Mouse (Mus musculus): Measurements from ENCODE around the gene Shoc2.
"Not testable (repeated sequence)": the region's sequence is repeated elsewhere in the genome, so short reads cannot be mapped to it uniquely, and the experiment has no call there.

Gene Shoc2

GRCm38 (mm10) chr19:53902739-53903487, 41.2 kb upstream of the Shoc2 start:
- Histone ChIP-seq H3K4me1 (replicated peaks; ENCODE audit: low read depth, low read length) (peaks cover 12% of the 10 kb centered on the region), H3K36me3 (ENCODE audit: insufficient read depth, low read length) (no peaks in the 10 kb centered on the region), H3K27me3 (ENCODE audit: insufficient read depth, low read length) (peaks cover 24% of the 10 kb centered on the region), H3K9me3 (ENCODE audit: low read length) (no peaks in the 10 kb centered on the region), H3K4me3 (replicated peaks; ENCODE audit: low read length) (peak overlapping the region; percentile 90)
- TF ChIP-seq NANOG (IDR thresholded peaks at IDR 0.05; ENCODE audit: borderline replicate concordance, low read length) = no peak

GRCm38 (mm10) chr19:53903507-53904321, 40.4 kb upstream of the Shoc2 start:
- Histone ChIP-seq H3K27me3 (ENCODE audit: insufficient read depth, low read length) (peaks cover 24% of the 10 kb centered on the region), H3K4me1 (replicated peaks; ENCODE audit: low read depth, low read length) (peaks cover 12% of the 10 kb centered on the region), H3K36me3 (ENCODE audit: insufficient read depth, low read length) (no peaks in the 10 kb centered on the region), H3K9me3 (ENCODE audit: low read length) (no peaks in the 10 kb centered on the region), H3K4me3 (replicated peaks; ENCODE audit: low read length) (peak overlapping the region; percentile 90)
- TF ChIP-seq POU5F1 (IDR thresholded peaks at IDR 0.05; ENCODE audit: borderline replicate concordance, low read length) (no peak), CTCF (conservative IDR thresholded peaks at IDR 0.05; ENCODE audit: low read length) (no peak), NANOG (IDR thresholded peaks at IDR 0.05; ENCODE audit: borderline replicate concordance, low read length) (no peak)

DNA sequence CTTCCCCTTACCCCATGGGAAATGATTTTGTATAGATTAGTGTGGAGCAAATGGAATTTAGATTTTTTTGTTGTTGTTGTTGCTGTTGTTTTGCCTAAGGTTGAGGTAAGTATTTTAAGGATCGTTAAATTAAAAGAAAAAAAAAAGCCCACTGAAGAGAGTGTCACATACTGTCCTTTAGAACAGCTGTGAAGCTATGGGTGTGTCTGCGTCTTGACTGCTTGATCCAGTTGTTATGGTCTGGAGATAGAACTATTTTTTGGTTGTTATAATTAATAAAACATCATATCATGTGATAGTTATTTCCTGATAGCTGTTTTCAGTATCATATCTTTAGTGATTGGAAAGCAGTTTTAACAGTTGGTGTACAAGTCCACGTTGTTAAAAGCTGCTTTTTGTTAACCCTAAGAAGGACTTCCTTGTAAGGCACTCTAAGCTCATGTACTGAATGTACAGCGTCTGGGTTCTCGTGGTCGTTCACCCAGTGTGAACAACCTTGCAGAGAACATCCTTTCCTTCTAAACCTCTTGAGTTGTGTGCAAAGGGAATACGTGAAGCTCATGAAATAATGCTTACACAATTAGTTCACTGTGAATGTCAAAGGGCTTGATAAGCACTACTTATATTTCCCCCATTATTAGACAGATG, 39.1 kb upstream of the Shoc2 start:
- Histone ChIP-seq H3K9me3 (ENCODE audit: low read length) (no peaks in the 10 kb centered on the region), H3K4me3 (replicated peaks; ENCODE audit: low read length) (no peak overlapping the region), H3K27me3 (ENCODE audit: insufficient read depth, low read length) (peaks cover 13% of the 10 kb centered on the region), H3K36me3 (ENCODE audit: insufficient read depth, low read length) (no peaks in the 10 kb centered on the region), H3K4me1 (replicated peaks; ENCODE audit: low read depth, low read length) (peaks cover 12% of the 10 kb centered on the region)
- no peak for TF ChIP-seq POU5F1 (IDR thresholded peaks at IDR 0.05; ENCODE audit: borderline replicate concordance, low read length)
- TF ChIP-seq NANOG (IDR thresholded peaks at IDR 0.05; ENCODE audit: borderline replicate concordance, low read length) = no peak
- TF ChIP-seq CTCF (conservative IDR thresholded peaks at IDR 0.05; ENCODE audit: low read length) = no peak

- H3K9me3 ChIP-seq (ENCODE audit: low read length) = no peaks in the 10 kb centered on the region
- H3K36me3 ChIP-seq (ENCODE audit: insufficient read depth, low read length) = no peaks in the 10 kb centered on the region
- H3K4me1 ChIP-seq (replicated peaks; ENCODE audit: low read depth, low read length) = peaks cover 12% of the 10 kb centered on the region
- H3K4me3 ChIP-seq (replicated peaks; ENCODE audit: low read length) = no peak overlapping the region
- peaks cover 2% of the 10 kb centered on the region; the same call in 1 of the 2 replicates for H3K27me3 ChIP-seq (ENCODE audit: insufficient read depth, low read length)
- TF ChIP-seq CTCF (conservative IDR thresholded peaks at IDR 0.05; ENCODE audit: low read length) = no peak
- TF ChIP-seq NANOG (IDR thresholded peaks at IDR 0.05; ENCODE audit: borderline replicate concordance, low read length) = no peak
- TF ChIP-seq POU5F1 (IDR thresholded peaks at IDR 0.05; ENCODE audit: borderline replicate concordance, low read length) = no peak
Observed at GRCm38 (mm10) chr19:53906033-53906702, 37.9 kb upstream of the Shoc2 start.

GRCm38 (mm10) chr19:53906703-53907070, 37.4 kb upstream of the Shoc2 start:
- peaks cover 12% of the 10 kb centered on the region for H3K4me1 ChIP-seq (replicated peaks; ENCODE audit: low read depth, low read length)
- H3K27me3 ChIP-seq (ENCODE audit: insufficient read depth, low read length); H3K36me3 ChIP-seq (ENCODE audit: insufficient read depth, low read length); H3K9me3 ChIP-seq (ENCODE audit: low read length); H3K4me3 ChIP-seq (replicated peaks; ENCODE audit: low read length): not testable (repeated sequence)

DNA sequence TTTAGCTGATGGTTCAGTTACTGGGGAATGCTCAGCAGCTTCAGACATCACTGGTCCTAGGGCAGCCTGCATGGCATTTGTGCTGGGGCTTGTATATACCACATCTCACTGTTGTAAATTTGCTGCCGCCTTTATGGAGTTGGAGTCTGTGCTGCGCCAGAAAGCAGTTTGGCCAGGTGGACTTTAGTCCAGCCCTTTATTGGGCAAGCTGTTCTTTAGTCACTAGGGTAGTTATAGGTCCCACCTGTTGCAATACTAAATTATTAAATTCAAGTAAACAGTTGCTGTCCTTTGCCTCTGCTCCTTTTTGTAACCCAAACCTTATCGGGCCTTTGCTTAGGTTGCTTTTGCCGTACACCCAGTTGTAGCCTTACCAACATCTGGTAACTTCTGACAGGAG, 29.2 kb upstream of the Shoc2 start:
- TF ChIP-seq POU5F1 (IDR thresholded peaks at IDR 0.05; ENCODE audit: borderline replicate concordance, low read length) (no peak), NANOG (IDR thresholded peaks at IDR 0.05; ENCODE audit: borderline replicate concordance, low read length) (no peak), CTCF (conservative IDR thresholded peaks at IDR 0.05; ENCODE audit: low read length) (no peak)
- Histone ChIP-seq H3K4me1 (replicated peaks; ENCODE audit: low read depth, low read length) (no peaks in the 10 kb centered on the region), H3K36me3 (ENCODE audit: insufficient read depth, low read length) (peaks cover 17% of the 10 kb centered on the region; the same call in 1 of the 2 replicates), H3K9me3 (ENCODE audit: low read length) (no peaks in the 10 kb centered on the region), H3K27me3 (ENCODE audit: insufficient read depth, low read length) (no peaks in the 10 kb centered on the region), H3K4me3 (replicated peaks; ENCODE audit: low read length) (no peak overlapping the region)

DNA sequence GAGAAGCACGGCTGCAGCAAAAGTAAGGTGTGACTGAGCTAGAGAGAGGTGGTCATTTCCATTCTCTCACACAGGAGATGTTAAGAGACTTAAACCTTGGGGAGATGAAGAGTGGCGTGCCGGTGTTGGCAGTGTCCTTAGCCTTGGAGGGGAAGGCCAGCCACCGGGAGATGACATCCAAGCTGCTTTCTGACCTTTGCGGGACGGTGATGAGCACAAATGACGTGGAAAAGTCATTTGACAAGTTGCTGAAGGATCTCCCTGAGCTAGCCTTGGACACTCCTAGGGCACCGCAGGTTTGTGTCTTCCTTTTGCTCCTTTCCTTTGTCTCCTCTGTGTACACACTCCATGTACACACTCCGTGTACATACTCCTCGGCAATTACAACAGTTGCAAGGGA, 24.6 kb upstream of the Shoc2 start:
- Histone ChIP-seq H3K4me1 (replicated peaks; ENCODE audit: low read depth, low read length) (no peaks in the 10 kb centered on the region), H3K36me3 (ENCODE audit: insufficient read depth, low read length) (peaks cover 12% of the 10 kb centered on the region; the same call in 1 of the 2 replicates), H3K27me3 (ENCODE audit: insufficient read depth, low read length) (no peaks in the 10 kb centered on the region), H3K4me3 (replicated peaks; ENCODE audit: low read length) (no peak overlapping the region), H3K9me3 (ENCODE audit: low read length) (no peaks in the 10 kb centered on the region)
- TF ChIP-seq CTCF (conservative IDR thresholded peaks at IDR 0.05; ENCODE audit: low read length) (no peak), NANOG (IDR thresholded peaks at IDR 0.05; ENCODE audit: borderline replicate concordance, low read length) (no peak), POU5F1 (IDR thresholded peaks at IDR 0.05; ENCODE audit: borderline replicate concordance, low read length) (no peak)

DNA sequence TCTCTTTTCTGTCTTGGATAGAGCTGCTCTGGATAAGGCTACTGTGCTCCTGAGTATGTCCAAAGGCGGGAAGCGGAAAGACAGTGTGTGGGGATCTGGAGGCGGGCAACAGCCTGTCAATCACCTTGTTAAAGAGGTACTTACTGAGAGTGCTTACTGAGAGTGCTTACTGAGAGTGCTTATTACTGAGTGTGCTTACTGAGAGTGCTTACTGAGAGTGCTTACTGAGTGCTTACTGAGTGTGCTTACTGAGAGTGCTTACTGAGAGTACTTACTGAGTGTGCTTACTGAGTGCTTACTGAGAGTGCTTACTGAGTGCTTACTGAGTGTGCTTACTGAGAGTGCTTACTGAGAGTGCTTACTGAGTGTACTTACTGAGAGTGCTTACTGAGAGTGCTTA, 22.1 kb upstream of the Shoc2 start:
- not testable (repeated sequence) for H3K9me3 ChIP-seq (ENCODE audit: low read length); H3K4me1 ChIP-seq (replicated peaks; ENCODE audit: low read depth, low read length); H3K27me3 ChIP-seq (ENCODE audit: insufficient read depth, low read length); H3K4me3 ChIP-seq (replicated peaks; ENCODE audit: low read length)
- peaks cover 12% of the 10 kb centered on the region; the same call in 1 of the 2 replicates for H3K36me3 ChIP-seq (ENCODE audit: insufficient read depth, low read length)

Measured in E14TG2a.4 (cell line).